Mouse (Mus musculus) left cerebral cortex, postnatal 10 days (tissue): ENCODE results near the gene Plscr4. TPM values are rescaled to one million over a fixed set of nuclear protein-coding genes. Genes with fewer than 3 reads are reported as not detected.

Experiments
- DNase-seq, 2 experiments: peaks; one replicate each; pipeline ENCODE4 v3.0.0; 2021 to 2022; ENCODE audit warnings: low spot score in 2 of 2, mixed read lengths in 1 of 2; ENCODE audit errors: extremely low spot score in 1 of 2
- intact Hi-C: fragments of 180-260 bp; cut with DNase I; formaldehyde crosslinking; loops from one replicate; pipeline ENCODE4 v1.15.1; 2025
- total RNA-seq, 2 experiments: library from RNA; stranded (reverse); gene quantifications; 2 replicates each; pipeline ENCODE4 v1.2.3; 2021

The Plscr4 gene
- total RNA-seq, result 1 to 10 TPM in 1 of 2 experiments, under 1 TPM in 1; 0.66 to 1.1 TPM

GRCm38 (mm10) chr9:92457261-92458058, at the start of gene Plscr4:
TSS of gene Plscr4 (plus strand) at chr9:92457373.
- intact Hi-C loops, result no loop called here
- DNase-seq, result peak in 1 of 2 experiments; percentile 72

- intact Hi-C loops, result no loop called here
Measured at GRCm38 (mm10) chr9:92410225-92410624, 46.9 kb upstream of the Plscr4 start.

GRCm38 (mm10) chr9:92412045-92412444, 45.1 kb upstream of the Plscr4 start:
- intact Hi-C loops, result no loop called here
- DNase-seq, result peak in 1 of 2 experiments; percentile 4

More at GRCm38 (mm10) chr9:92410225-92410624, 46.9 kb upstream of the Plscr4 start:
- no peak for DNase-seq

DNA sequence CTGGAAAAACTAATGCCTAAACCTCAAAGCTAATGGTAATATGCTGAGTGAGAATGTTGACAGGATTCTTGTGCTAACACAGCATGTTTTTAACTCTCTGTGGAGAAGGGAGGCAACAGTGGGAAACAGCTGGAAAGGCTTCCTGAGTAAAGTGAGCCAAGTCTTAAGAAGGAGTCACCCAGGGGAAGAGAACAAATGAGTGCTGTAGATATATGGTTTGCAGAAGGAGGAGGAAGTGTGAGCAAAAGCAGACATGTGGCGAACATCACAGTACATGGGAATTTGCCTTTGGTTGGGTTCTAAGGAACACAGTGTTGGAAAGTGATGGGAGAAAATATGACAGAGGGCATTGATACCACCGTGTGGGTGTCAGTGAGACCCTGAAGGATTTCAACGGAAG, 43.5 kb upstream of the Plscr4 start:
- no peak for DNase-seq
- intact Hi-C loops, result no loop called here

DNA sequence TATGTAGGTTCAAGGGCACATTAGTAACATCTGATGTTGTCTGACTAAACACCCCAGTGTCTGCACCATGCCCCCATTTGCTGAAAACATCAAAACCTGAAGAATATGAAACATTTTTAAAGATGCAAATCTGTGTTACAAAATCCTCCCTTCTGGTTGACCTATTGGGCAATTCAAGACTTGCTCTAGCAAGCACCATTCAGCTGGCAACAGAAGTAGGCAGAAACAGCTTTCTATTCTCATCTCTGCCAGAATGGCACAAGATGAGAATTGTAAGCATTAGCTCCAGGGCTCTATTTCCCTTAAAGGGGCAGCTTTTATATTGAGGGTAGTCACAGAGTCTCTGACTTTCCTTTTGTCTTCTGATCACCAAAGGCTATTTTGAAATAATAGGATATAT, 19.4 kb upstream of the Plscr4 start:
- DNase-seq, result no peak

GRCm38 (mm10) chr9:92441468-92441867, 15.7 kb upstream of the Plscr4 start:
- intact Hi-C loops, result no loop called here
- DNase-seq, result no peak

More for the DNA sequence above, 19.4 kb upstream of the Plscr4 start:
- intact Hi-C loops, result no loop called here

DNA sequence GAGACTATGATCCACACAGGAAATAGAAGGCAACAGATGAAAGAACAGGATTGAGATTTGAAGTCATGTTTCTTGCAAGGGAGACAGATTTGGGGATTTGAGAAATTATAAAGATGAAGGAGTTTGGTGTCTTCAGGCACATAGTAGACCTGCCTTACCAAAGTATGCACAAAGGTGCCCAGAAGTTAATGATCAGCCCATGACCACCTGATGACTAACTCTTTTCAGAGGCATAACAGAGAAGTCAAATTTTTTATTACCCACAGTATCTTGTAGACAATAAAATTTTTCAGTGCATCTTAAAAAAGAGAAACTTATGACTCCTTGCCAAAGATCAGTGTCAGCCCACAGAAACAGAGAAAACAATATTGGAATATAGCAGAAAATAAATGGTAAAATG, 12.6 kb upstream of the Plscr4 start:
- intact Hi-C loops, result no loop called here
- DNase-seq, result no peak

DNA sequence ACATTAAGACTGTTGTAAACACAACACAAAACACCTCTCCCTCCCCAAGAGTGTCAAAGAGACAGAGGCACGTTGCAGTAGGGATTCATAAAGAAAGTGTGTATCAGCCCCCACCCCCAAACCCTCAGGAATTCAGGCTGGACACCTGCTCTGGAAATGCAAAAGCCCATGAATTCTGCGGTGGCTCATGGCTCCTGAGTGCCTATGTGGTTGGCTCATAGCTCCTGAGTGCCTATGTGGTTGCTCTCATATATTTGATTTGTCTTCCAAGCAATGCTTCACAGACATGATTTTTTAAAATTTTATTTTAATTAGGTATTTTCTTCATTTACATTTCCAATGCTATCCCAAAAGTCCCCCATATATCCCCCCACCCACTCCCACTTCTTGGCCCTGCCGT, 568 bp upstream of the Plscr4 start:
- DNase-seq, result no peak
- intact Hi-C loops, result no loop called here

- no peak for DNase-seq
- intact Hi-C loops, result no loop called here
Measured at GRCm38 (mm10) chr9:92458059-92458402, 858 bp downstream of the Plscr4 start.

DNA sequence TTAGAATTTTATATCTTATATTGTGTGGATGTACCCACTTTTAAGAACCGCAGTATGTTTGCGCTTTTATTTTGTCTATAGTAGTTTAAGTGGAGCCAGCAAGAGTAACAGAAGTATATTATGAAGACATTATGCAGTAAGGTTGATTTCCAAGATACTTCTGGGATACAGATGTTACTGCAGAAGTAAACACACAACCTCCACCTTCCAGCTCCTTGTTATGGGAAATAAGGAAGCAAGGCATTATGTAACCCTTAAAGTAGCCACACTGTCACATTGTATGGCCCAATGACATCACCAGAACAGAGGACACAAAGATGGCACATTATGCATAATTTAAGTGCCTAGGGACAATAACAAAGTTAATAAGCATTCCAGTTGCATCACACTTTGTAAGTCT, 1.2 kb downstream of the Plscr4 start:
- intact Hi-C loops, result no loop called here
- DNase-seq, result no peak

GRCm38 (mm10) chr9:92467724-92468123, 10.6 kb downstream of the Plscr4 start:
- intact Hi-C loops, result no loop called here
- DNase-seq, result no peak

GRCm38 (mm10) chr9:92472256-92472855, 15.2 kb downstream of the Plscr4 start:
- DNase-seq, result no peak
- intact Hi-C loops, result no loop called here

- intact Hi-C loops, result no loop called here
Measured at GRCm38 (mm10) chr9:92473178-92473577, 16.0 kb downstream of the Plscr4 start.

DNA sequence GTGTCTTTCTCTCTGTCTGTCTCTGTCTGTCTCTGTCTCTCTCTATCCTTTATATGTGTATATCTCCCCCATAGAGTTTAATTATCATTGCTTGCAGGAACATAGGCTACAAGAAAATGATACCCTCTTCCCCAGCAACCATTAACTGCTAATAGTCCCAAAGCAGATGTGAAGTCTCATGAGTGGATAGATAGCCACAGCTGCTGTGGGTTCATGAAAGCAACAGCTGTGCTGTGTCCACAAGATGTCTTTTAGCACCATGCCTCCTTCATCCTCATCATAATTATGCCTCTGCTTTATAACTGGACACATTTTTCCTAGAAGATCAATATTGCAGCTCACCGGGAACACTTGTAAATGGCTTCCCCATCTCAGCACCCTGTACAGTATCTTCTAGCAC, 17.1 kb downstream of the Plscr4 start:
- no peak for DNase-seq
- intact Hi-C loops, result no loop called here

More at GRCm38 (mm10) chr9:92473178-92473577, 16.0 kb downstream of the Plscr4 start:
- no peak for DNase-seq

- no peak for DNase-seq
- intact Hi-C loops, result no loop called here
Measured at GRCm38 (mm10) chr9:92481663-92482062, 24.5 kb downstream of the Plscr4 start.

- intact Hi-C loops, result no loop called here
- peak in 1 of 2 experiments; percentile 16 for DNase-seq
Measured at GRCm38 (mm10) chr9:92482551-92482950, 25.4 kb downstream of the Plscr4 start.

DNA sequence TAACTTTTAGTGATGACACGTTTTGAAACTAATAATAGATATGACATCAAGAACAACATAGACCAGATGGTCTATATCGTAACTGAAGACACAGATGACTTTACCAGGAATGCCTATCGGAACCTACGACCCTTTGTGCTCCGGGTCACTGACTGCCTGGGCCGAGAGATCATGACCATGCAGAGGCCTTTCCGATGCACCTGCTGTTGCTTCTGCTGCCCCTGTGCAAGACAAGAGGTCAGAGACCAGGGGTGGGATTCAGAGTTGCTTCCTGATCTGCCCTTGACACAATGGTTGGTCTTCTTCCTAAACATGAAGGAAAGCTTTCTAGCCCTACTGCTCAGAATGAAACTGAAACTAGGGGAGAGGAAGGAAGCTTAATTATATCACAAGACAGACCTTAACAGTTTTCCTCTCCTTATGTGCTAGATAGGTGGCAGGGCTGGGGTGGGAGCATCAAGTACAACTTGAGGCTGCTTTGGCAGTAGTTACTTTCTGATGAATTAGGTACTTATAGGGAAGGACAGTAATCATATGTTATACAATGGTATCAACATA, 27.6 kb downstream of the Plscr4 start:
- intact Hi-C loops, result no loop called here
- DNase-seq, result no peak

DNA sequence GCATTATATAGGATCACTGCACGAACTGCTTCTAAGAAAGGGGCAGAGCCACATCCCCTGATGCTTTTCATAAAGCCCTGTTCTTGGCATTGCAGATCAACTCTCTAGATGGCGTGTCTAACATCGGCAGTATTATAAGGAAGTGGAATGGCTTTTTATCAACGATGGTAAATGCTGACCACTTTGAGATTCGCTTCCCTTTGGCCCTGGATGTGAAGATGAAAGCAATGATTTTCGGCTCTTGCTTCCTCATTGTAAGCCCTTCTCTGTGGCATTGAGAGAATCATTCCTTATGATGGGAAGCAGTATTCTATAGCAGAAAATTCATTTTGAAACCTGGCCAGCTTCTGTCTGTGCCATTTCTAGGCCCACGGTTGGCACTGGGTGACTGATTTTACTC, 32.7 kb downstream of the Plscr4 start:
- DNase-seq, result no peak
- intact Hi-C loops, result no loop called here

DNA sequence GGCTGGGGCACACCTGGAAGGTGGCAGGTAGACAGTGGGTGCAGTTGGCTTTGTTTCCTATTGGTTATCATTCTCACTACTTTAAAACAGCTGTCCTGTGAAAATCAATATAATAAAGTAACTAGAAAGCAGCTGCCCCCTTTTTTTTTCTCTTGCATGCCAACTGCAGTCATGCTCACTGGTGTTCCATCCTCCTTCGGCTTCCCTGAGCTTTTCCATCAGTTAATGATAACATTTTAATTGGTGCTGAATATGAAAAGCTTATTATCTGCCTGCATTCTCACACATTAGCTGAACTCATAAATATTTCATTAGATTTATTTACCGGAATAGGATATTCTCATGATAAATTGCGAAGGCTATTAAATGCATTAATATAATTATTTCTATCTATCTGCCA, 33.1 kb downstream of the Plscr4 start:
- intact Hi-C loops, result no loop called here
- no peak for DNase-seq

DNA sequence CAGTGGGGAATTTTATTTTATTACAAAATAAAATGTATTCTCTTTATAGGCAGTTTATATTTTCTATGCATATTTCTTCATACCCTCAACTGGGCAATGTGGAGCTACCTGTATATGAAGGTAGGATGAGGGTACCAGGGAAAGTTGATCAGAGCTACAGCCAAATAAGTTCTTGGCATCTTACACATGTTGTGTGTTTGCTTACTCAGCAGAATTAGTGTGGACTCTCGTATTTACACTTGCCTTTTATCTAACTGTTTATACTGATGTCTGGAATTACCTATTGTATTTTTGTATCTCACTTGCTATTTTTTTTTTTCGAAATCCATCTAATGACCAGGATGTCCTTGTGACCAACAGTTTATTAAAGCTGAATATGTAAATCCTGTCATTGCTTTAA, 34.1 kb downstream of the Plscr4 start:
- intact Hi-C loops, result no loop called here
- DNase-seq, result no peak
